Mouse (Mus musculus): ENCODE measurements around the gene 9430038I01Rik.

The 9430038I01Rik gene

DNA sequence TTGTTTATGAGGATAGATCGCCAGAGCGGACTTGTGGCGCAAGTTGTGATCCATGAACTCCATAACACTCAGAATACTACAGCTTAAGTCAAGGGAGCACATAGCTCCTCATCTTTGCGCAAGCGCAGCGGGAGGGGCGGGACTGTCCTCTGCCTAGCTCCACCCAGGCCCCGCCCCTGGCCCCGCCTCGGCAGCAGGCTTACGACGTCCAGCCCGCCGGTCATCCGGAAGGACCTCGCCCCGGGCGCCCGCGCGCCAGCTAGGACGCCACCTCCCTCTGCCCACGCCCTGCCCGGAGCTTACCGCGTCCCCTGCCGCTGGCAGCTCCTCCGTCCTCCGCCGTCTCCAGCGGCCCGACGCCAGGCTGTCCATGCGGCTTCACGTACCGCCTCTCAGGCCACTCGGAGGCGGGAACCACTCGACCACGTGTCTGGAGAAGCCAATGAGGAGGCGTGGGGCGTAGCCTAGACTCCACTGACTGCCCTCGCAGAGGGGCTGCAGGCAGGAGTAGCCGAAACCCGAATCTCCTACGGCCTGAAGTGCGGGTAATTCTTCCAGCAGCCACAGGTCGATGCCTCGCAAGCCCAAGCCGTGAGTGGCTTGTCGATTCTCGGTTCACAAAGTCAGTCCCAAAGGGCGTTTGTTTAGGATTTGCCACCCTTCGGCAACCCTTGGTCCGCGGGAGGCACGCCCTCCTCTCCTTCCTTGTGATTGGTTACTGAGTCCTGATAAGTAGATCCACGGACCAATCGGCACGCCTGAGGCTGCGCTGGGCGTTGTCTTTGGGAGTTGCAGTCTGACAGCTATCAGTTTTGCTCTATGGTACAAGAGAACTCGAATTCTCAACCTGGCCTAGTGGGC, at the start of gene 9430038I01Rik:
9430038I01Rik (minus strand) TSS at position 426 of the 861 bp plus-strand sequence.
- in situ Hi-C loops (cut with MboI, MseI), result loop anchor here (5.0 kb wide), 1 partner anchor 93 kb away; no protein-coding TSS in a partner anchor

- in situ Hi-C loops (cut with MboI, MseI), result loop anchor here (25.0 kb wide), 1 partner anchor 1767 kb away; the partner anchor contains the start of genes Lrrc27 and Stk32c
These were observed 34.8 kb upstream of the 9430038I01Rik start for GRCm38 (mm10) chr7:137445321-137445720.

- in situ Hi-C loops (cut with MboI, MseI), result loop anchor here (25.0 kb wide), 1 partner anchor 1769 kb away; the partner anchor contains the start of genes Lrrc27 and Stk32c
These were observed 32.4 kb upstream of the 9430038I01Rik start for GRCm38 (mm10) chr7:137442951-137443350.

DNA sequence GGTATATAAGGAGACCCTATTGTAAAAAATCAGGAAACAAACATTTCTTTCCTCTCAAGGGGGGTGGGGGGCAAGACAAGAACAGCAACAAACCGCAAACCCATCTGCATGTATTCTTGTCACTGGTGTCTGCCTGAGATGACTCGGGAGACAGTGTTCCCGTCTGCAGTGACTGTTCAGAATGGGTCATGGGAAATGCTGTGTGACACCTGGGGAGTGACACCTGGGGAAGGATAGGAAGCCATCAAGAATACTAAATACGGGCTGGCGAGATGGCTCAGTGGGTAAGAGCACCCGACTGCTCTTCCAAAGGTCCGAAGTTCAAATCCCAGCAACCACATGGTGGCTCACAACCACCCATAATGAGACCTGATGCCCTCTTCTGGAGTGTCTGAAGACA, 28.4 kb upstream of the 9430038I01Rik start:
- in situ Hi-C loops (cut with MboI, MseI), result loop anchor here (25.0 kb wide), 1 partner anchor 1773 kb away; the partner anchor contains the start of genes Lrrc27 and Stk32c

GRCm38 (mm10) chr7:137438179-137438550, 27.6 kb upstream of the 9430038I01Rik start:
- in situ Hi-C loops (cut with MboI, MseI), result loop anchor here (25.0 kb wide), 1 partner anchor 1774 kb away; the partner anchor contains the start of genes Lrrc27 and Stk32c

DNA sequence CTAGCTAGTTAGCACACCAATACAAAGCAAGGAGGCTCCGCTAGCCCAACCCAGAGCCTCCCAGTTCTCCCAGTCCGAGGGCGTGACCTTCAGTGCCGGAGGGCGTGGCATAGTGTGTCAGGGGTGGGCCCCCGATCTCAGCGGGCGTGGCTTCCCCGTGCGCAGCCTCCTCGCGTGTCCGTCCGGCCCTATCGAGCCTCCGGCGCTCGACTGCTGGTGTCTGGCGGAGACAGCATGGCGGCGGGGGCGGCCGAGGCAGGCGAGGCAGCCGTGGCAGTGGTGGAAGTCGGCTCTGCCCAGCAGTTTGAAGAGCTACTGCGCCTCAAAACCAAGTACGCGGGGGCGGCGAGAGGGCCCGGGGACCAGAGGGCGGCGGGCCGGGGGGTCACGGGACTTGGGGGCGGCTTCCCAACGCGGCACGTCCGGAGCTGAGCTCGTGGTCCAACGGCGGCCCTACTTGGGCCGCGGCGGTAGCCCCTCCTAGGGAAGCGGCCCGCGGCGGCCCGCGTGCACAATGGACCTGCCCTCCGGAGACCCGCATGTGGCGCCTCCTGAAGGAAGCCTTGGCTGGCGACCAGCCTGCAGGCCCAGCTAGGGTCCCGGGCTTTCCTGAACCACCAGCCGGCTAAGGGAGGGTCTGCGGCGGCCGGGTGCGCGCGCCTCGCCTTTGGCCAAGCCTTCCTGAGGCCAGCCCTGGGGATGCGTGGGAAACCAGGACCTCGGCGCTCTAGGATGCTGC, 27.0 kb upstream of the 9430038I01Rik start, which contains the start of gene Glrx3:
Glrx3 (plus strand) TSS at position 175 of the 739 bp plus-strand sequence.
- in situ Hi-C loops (cut with MboI, MseI), result loop anchor here (25.0 kb wide), 1 partner anchor 1775 kb away; the partner anchor contains the start of genes Lrrc27 and Stk32c

GRCm38 (mm10) chr7:137436901-137437300, 26.3 kb upstream of the 9430038I01Rik start:
- in situ Hi-C loops (cut with MboI, MseI), result loop anchor here (25.0 kb wide), 1 partner anchor 1775 kb away; the partner anchor contains the start of genes Lrrc27 and Stk32c

GRCm38 (mm10) chr7:137431769-137432603, 21.4 kb upstream of the 9430038I01Rik start:
- in situ Hi-C loops (cut with MboI, MseI), result loop anchor here (5.0 to 25.0 kb wide), 2 partner anchors 540 to 1780 kb away; partner anchors contain the start of genes Lrrc27, Mgmt and Stk32c

DNA sequence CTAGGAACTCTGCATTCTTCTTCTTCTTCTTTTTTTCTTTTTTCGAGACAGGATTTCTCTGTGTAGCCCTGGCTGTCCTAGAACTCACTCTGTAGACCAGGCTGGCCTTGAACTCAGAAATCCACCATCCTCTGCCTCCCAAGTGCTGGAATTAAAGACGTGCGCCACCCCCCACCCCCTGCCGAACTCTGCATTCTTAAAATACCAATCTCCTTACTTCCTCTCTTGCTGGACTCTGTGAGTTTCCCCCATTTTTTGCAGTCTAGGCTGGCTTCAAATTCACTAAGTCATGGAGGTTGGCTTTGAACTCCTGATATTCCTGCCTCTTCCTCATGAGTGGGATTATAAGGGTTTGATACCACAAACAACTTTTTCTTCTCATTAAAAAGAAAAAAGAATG, 16.1 kb upstream of the 9430038I01Rik start:
- in situ Hi-C loops (cut with MboI, MseI), result loop anchor here (25.0 kb wide), 1 partner anchor 1786 kb away; the partner anchor contains the start of genes Lrrc27 and Stk32c

- in situ Hi-C loops (cut with MboI, MseI), result no loop called here
These were observed 10.7 kb upstream of the 9430038I01Rik start for GRCm38 (mm10) chr7:137421236-137421635.

GRCm38 (mm10) chr7:137420550-137420949, 10.0 kb upstream of the 9430038I01Rik start:
- in situ Hi-C loops (cut with MboI, MseI), result no loop called here

DNA sequence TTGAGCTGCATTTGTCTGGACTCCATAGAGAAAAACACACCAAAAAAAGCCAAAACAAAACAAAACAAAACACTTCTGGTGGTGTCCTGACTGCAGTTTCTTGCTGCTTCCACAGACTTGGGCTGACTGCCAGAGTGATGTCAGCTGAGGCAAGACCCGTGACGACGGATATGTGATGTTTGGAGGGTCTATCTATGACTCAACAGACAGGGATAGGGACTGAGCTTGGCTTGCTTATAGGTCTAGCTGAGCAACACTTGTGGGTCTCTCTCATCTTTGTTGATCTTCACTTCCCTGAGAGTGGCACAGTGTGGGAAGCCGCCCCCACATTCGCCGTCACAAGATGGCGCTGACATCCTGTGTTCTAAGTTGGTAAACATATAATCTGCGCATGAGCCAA, 4.1 kb upstream of the 9430038I01Rik start:
- in situ Hi-C loops (cut with MboI, MseI), result loop anchor here (5.0 kb wide), 1 partner anchor 97 kb away; no protein-coding TSS in a partner anchor

DNA sequence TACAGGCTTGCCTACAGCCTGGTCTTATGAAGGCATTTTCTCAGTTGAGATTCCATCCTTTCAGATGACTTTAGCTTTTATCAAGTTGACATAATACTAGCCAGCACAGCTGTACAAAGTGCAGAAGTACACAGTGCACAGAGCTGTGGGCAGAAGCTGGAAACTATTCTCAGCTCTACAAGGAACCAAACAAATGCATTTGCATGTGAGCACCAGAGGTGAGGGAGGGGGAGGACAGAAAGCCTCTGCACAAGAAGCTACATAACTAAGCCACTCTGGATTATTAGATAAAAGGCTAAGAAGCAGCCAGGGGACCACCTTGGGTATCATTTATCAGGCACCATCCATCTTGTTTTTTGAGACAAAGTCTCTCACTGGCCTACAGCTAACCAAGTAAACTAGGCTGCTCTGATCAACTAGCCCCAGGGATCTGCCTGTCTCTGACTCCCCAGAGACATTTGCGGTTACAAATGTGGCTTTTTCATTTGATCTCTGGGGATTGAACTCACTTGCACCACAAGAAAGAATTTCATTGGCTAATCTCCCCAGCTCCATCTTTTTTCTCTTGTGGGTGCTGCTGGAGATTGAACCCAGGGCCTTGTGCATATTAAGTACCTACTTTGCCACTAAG, 3.0 kb downstream of the 9430038I01Rik start:
- in situ Hi-C loops (cut with MboI, MseI), result no loop called here

DNA sequence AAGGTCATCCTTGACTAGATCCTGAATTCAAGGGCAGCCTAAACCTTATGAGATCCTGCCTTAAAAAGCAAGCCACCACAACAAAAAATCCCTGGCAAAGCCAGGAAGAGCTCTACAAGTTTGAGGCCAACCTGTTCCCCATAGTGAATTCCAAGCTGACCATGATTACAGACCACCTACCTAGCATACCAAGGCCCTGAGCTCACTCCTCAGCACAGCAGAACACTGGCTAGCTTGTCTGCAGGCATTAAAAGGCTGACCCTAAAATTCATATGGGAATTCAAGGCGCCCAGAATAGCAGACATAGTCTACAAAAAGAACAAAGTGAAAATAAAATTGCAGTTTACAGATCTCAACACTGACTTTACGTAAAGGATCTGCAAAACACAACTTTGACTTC, 6.4 kb downstream of the 9430038I01Rik start:
- in situ Hi-C loops (cut with MboI, MseI), result no loop called here

DNA sequence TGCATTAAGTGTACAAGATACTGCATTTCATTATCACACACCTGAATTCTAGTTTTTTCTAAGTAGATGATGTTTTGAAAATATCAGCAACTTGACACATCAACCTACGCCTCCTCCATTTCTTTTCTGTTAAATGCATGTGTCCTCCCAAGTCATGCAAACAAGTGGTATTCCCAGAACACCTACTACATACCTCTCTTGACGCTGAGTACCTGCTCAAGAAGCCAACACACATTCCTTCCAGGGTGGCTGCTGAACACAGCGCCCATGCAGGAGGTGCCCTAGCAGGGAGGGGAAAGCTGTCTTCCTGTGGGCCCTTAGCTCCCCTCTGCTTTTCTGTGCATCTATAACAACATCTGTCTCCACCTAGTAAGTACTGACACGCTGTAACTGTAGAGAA, 11.6 kb downstream of the 9430038I01Rik start:
- in situ Hi-C loops (cut with MboI, MseI), result no loop called here

GRCm38 (mm10) chr7:137397361-137397910, 13.1 kb downstream of the 9430038I01Rik start:
- in situ Hi-C loops (cut with MboI, MseI), result no loop called here

GRCm38 (mm10) chr7:137395421-137395820, 15.1 kb downstream of the 9430038I01Rik start:
- in situ Hi-C loops (cut with MboI, MseI), result no loop called here

GRCm38 (mm10) chr7:137387863-137388262, 22.7 kb downstream of the 9430038I01Rik start:
- in situ Hi-C loops (cut with MboI, MseI), result loop anchor here (10.0 kb wide), 1 partner anchor 1237 kb away; no protein-coding TSS in a partner anchor

DNA sequence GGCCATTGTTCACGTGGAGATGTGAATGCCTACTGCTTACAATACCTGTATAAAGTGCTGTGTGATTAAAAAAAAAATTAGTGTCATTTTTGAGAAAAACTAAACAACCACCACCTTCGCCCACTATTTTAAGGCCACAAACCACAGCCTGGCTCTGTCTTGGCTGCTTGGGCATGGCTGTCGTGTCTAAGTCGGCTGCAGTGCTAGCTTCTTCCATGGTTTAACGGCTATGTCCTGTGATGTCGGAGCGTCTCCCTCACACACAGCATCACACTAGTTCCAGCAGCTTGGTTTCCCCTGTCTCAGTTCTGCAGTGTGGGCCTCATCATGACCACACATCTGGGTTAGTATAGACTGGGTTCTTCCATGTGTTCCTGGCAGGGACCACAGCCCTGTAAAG, 35.6 kb downstream of the 9430038I01Rik start:
- in situ Hi-C loops (cut with MboI, MseI), result no loop called here

- in situ Hi-C loops (cut with MboI, MseI), result no loop called here
These were observed 38.8 kb downstream of the 9430038I01Rik start for GRCm38 (mm10) chr7:137371770-137372169.
